Mouse (Mus musculus): ENCODE measurements around the gene Npepps.

- TF ChIP-seq EP300 (optimal IDR thresholded peaks at IDR 0.05) (no peak), CTCF (IDR thresholded peaks at IDR 0.05; ENCODE audit: low read depth) (no peak)
Measured at GRCm38 (mm10) chr11:97275349-97275748, 5.1 kb downstream of the Npepps start.

Data from stomach, postnatal 0 days (tissue).